Mouse (Mus musculus) C2C12 (cell line): ENCODE results near the gene Brinp2.

ENCODE experiments used
- CTCF ChIP-seq: IDR thresholded peaks from one replicate; pipeline ENCODE4 v1.5.1; 2011; ENCODE audit not compliant: control insufficient read depth, insufficient read depth, insufficient read length
- FOSL1 ChIP-seq: IDR thresholded peaks from one replicate; pipeline ENCODE4 v1.8.0; 2011; ENCODE audit warnings: mild to moderate bottlenecking, low read length; ENCODE audit not compliant: poor library complexity, insufficient read depth, severe bottlenecking
- MAX ChIP-seq: IDR thresholded peaks from one replicate; pipeline ENCODE4 v1.6.1; 2011; ENCODE audit warnings: mild to moderate bottlenecking, control low read depth
- MYOD1 ChIP-seq: IDR thresholded peaks from one replicate; pipeline ENCODE4 v1.6.1; 2011; ENCODE audit warnings: low read depth; ENCODE audit not compliant: control insufficient read depth, insufficient read length

- TF ChIP-seq CTCF (no peak), MAX (no peak), FOSL1 (no peak), MYOD1 (no peak)
These were observed 32.8 kb downstream of the Brinp2 start for GRCm38 (mm10) chr1:158323325-158323724.
